Mouse (Mus musculus): ENCODE data around the gene Srp14. TPM values are rescaled to one million over a fixed set of nuclear protein-coding genes. Genes with fewer than 3 reads are reported as not detected.

Gene Srp14
- polyA plus RNA-seq, 1 experiment, result 413 TPM

DNA sequence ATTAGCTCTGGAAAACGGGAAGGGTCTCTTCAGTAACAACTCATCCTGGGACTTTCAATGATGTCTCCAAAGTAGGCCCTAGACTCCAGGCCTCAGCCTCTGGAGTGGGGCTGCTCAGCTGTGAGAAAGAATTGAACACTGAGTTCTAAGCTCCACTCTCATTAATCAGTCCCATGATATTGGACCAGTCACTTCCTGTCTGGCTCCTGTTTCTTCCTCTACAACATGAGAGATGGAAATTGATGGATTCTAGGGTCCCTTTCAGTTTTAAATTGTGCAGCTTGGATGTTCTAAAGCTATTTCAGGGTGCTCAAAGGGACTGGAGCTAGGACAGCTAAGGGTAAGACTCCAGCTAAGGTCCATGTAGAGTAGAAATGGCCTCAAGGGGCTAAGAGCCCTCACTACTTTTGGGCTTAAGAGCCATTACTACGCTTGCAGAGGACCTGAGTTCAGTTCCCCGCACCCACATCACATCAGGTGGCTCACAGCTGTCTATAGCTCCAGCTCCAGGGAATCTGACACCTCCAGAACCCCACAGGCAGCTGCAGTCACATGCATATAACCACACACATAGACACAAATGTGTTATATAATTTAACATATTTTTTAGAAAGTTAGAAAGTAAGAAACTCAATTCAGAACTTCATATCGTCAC, 12.4 kb upstream of the Srp14 start:
- no peak overlapping the region for H3K4me3 ChIP-seq (ENCODE audit: insufficient read depth, low read depth, low read length)
- TF ChIP-seq POLR2A (IDR thresholded peaks at IDR 0.05; ENCODE audit: insufficient read depth, low read depth, low read length), result no peak
- TF ChIP-seq CTCF (IDR thresholded peaks at IDR 0.05; ENCODE audit: insufficient read depth, low read depth, low read length), result no peak
- H3K4me1 ChIP-seq (ENCODE audit: control insufficient read depth, insufficient read depth, low read length), result peaks cover 4% of the 10 kb centered on the region
- H3K27ac ChIP-seq (ENCODE audit: insufficient read depth, low read depth, low read length), result no peak overlapping the region; the same call in 1 of the 2 replicates
- 94% methylated on average over 4 of the region's 4 CpGs for WGBS

GRCm38 (mm10) chr2:118491281-118491731, 11.8 kb upstream of the Srp14 start:
- Histone ChIP-seq H3K27ac (ENCODE audit: insufficient read depth, low read depth, low read length) (no peak overlapping the region; the same call in 1 of the 2 replicates), H3K4me3 (ENCODE audit: insufficient read depth, low read depth, low read length) (no peak overlapping the region), H3K4me1 (ENCODE audit: control insufficient read depth, insufficient read depth, low read length) (peaks cover 5% of the 10 kb centered on the region)
- 80% methylated on average over 5 of the region's 5 CpGs for WGBS
- no peak for TF ChIP-seq CTCF (IDR thresholded peaks at IDR 0.05; ENCODE audit: insufficient read depth, low read depth, low read length)
- TF ChIP-seq POLR2A (IDR thresholded peaks at IDR 0.05; ENCODE audit: insufficient read depth, low read depth, low read length), result no peak

DNA sequence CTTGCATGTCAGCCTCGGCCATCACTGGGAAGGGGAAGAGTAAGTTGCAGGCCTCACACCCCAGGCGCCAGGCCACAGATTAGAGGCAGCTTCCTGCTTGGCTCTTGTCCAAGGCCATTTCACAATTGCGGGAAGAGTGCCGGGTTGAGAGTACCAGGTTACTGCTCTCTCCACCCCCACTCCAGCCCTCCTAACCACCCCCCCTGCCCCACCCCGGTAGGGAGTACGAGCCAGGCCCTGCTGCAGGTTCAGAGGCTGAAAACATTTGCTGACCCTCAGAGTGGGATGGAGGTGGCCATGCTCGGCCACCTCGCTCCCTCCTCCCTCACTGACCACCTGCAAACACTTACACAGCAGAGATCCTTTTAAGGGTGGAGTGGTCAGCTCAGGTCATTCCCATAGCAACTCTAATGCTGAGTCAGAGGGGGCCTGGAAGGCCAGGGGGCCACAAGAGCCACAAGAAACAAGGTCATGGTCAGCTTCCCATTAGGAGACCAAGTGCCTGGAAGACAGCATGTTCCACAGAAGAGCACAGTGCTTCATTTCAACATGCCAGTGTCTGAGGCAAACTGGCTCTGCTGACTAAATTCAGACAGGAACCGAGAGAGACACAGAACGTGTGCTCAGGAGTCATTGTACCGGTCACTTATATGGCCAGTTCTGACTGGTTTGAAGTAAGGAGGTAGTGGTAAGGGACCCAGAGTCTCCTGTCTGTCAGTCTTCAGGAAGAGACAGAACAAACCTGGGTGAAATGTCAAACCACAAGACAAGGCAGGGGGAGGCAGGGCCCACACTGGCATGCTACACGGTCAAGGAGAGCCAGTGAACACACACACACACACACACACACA, 11.0 kb upstream of the Srp14 start:
- H3K4me1 ChIP-seq (ENCODE audit: control insufficient read depth, insufficient read depth, low read length), result peaks cover 5% of the 10 kb centered on the region
- 63% methylated on average over 12 of the region's 12 CpGs for WGBS
- no peak overlapping the region for H3K4me3 ChIP-seq (ENCODE audit: insufficient read depth, low read depth, low read length)
- no peak for TF ChIP-seq CTCF (IDR thresholded peaks at IDR 0.05; ENCODE audit: insufficient read depth, low read depth, low read length)
- TF ChIP-seq POLR2A (IDR thresholded peaks at IDR 0.05; ENCODE audit: insufficient read depth, low read depth, low read length), result no peak
- no peak overlapping the region; the same call in 1 of the 2 replicates for H3K27ac ChIP-seq (ENCODE audit: insufficient read depth, low read depth, low read length)

DNA sequence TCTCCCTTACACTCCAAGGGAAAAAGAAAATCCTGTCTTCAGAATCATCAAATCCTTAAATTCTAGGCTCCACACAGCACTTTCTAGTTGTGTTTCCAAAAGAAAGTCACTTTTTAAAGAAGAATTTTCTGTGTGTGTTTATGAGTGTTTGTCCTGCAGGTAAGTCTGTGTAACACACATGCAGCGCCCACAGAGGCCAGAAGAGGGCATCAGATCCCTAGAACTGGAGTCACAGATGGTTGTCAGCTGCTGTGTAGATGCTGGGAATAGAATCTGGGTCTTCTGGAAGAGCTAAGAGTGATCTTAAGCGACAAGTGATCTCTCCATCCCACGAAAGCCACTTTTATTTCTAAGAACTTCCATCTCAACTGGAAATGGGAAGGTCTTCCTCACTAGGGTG, 8.3 kb upstream of the Srp14 start:
- no peak overlapping the region for H3K27ac ChIP-seq (ENCODE audit: insufficient read depth, low read depth, low read length)
- H3K4me1 ChIP-seq (ENCODE audit: control insufficient read depth, insufficient read depth, low read length), result peaks cover 5% of the 10 kb centered on the region
- no peak overlapping the region for H3K4me3 ChIP-seq (ENCODE audit: insufficient read depth, low read depth, low read length)
- 72% methylated on average over 3 of the region's 3 CpGs for WGBS
- TF ChIP-seq POLR2A (IDR thresholded peaks at IDR 0.05; ENCODE audit: insufficient read depth, low read depth, low read length) (no peak), CTCF (IDR thresholded peaks at IDR 0.05; ENCODE audit: insufficient read depth, low read depth, low read length) (no peak)

DNA sequence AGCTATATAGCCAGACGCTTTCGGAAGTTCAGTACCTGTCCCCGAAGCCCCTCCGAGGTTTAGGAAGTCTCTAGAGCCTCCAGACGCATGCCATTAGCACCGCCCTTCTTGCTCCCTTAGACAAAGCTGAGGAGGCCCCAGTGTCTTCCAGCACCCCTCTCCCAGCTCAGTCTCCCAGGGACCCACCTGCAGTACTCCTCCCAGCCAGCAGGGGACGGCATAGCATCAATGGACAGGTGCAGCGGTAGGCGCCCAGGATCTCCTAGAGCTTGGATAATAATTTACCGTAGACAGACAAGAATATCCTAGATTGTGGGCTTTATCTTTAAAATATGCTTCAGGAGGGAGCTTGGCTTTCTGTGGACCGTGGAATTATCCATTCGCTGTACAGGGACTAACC, 7.4 kb upstream of the Srp14 start:
- 15% methylated on average over 12 of the region's 12 CpGs for WGBS
- peak; percentile 99 for TF ChIP-seq CTCF (IDR thresholded peaks at IDR 0.05; ENCODE audit: insufficient read depth, low read depth, low read length)
- no peak for TF ChIP-seq POLR2A (IDR thresholded peaks at IDR 0.05; ENCODE audit: insufficient read depth, low read depth, low read length)
- H3K4me1 ChIP-seq (ENCODE audit: control insufficient read depth, insufficient read depth, low read length), result peaks cover 5% of the 10 kb centered on the region
- no peak overlapping the region for H3K4me3 ChIP-seq (ENCODE audit: insufficient read depth, low read depth, low read length)
- no peak overlapping the region for H3K27ac ChIP-seq (ENCODE audit: insufficient read depth, low read depth, low read length)

DNA sequence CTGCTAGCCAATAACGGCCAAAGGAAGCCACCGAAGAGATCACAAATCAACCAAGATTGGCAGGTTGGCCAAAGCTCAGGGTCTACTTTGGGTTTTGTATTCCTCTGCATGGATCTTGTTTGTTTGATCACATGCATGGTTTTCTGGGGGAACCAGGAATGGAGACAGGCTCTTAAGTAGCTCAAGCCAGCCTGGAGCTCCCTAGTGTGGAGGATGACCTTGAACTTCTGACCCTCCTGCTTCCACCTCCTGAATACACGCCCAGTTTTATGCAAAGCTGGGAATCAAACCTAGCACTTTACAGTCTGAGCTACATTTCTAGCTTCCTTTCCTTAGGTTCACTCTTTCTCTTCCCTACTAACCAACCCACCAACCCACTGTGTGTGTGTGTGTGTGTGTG, 5.9 kb upstream of the Srp14 start:
- WGBS, result 94% methylated on average over 3 of the region's 3 CpGs
- H3K27ac ChIP-seq (ENCODE audit: insufficient read depth, low read depth, low read length), result no peak overlapping the region
- H3K4me1 ChIP-seq (ENCODE audit: control insufficient read depth, insufficient read depth, low read length), result peaks cover 4% of the 10 kb centered on the region
- H3K4me3 ChIP-seq (ENCODE audit: insufficient read depth, low read depth, low read length), result no peak overlapping the region
- TF ChIP-seq POLR2A (IDR thresholded peaks at IDR 0.05; ENCODE audit: insufficient read depth, low read depth, low read length) (no peak), CTCF (IDR thresholded peaks at IDR 0.05; ENCODE audit: insufficient read depth, low read depth, low read length) (no peak)

DNA sequence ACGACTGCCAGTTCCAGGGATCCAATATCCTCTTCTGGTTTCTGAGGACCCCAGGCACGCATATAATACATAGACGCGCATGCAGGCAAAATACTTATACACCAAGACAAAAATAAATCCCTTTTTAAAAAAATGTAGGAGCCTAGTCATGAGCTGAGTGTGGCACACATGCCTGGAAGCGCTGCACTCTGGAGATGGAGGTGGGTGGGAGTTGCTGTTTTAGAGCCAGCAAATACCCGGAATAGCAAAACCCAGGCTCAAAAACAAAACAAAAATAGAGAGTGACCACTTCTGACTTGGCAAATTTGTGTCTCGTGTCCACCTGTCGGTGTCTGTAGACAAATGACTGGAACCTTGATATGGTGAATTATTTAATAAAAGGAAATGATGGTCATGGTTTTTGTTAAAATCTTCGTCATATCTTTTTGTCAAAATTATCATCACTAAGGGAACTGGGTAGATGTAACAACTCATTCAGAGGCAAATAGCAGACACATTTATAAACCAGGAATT, 4.9 kb upstream of the Srp14 start:
- Histone ChIP-seq H3K4me1 (ENCODE audit: control insufficient read depth, insufficient read depth, low read length) (peaks cover 2% of the 10 kb centered on the region; the same call in 1 of the 2 replicates), H3K27ac (ENCODE audit: insufficient read depth, low read depth, low read length) (no peak overlapping the region), H3K4me3 (ENCODE audit: insufficient read depth, low read depth, low read length) (no peak overlapping the region)
- 70% methylated on average over 9 of the region's 9 CpGs for WGBS
- TF ChIP-seq CTCF (IDR thresholded peaks at IDR 0.05; ENCODE audit: insufficient read depth, low read depth, low read length) (no peak), POLR2A (IDR thresholded peaks at IDR 0.05; ENCODE audit: insufficient read depth, low read depth, low read length) (no peak)

- no peak for TF ChIP-seq CTCF (IDR thresholded peaks at IDR 0.05; ENCODE audit: insufficient read depth, low read depth, low read length)
- TF ChIP-seq POLR2A (IDR thresholded peaks at IDR 0.05; ENCODE audit: insufficient read depth, low read depth, low read length), result no peak
- Histone ChIP-seq H3K4me1 (ENCODE audit: control insufficient read depth, insufficient read depth, low read length) (peaks cover 8% of the 10 kb centered on the region), H3K4me3 (ENCODE audit: insufficient read depth, low read depth, low read length) (no peak overlapping the region), H3K27ac (ENCODE audit: insufficient read depth, low read depth, low read length) (no peak overlapping the region)
- WGBS, result 87% methylated on average over 5 of the region's 5 CpGs
Observed at GRCm38 (mm10) chr2:118483032-118483431, 3.5 kb upstream of the Srp14 start.

GRCm38 (mm10) chr2:118480886-118481285, 1.4 kb upstream of the Srp14 start:
- H3K4me1 ChIP-seq (ENCODE audit: control insufficient read depth, insufficient read depth, low read length), result peaks cover 8% of the 10 kb centered on the region
- WGBS, result 93% methylated on average over 7 of the region's 7 CpGs
- H3K4me3 ChIP-seq (ENCODE audit: insufficient read depth, low read depth, low read length), result no peak overlapping the region
- no peak overlapping the region for H3K27ac ChIP-seq (ENCODE audit: insufficient read depth, low read depth, low read length)
- no peak for TF ChIP-seq CTCF (IDR thresholded peaks at IDR 0.05; ENCODE audit: insufficient read depth, low read depth, low read length)
- TF ChIP-seq POLR2A (IDR thresholded peaks at IDR 0.05; ENCODE audit: insufficient read depth, low read depth, low read length), result no peak
